Mouse (Mus musculus): ENCODE results near the gene Dpy30. TPM values are rescaled to one million over a fixed set of nuclear protein-coding genes. Genes with fewer than 3 reads are reported as not detected.

The Dpy30 gene
- polyA plus RNA-seq, 1 experiment from 2014 or later, result 268 TPM

- no peak overlapping the region for H3K4me3 ChIP-seq (replicated peaks; ENCODE audit: low read depth, low read length)
- no peak overlapping the region for H3K27ac ChIP-seq
Measured at GRCm38 (mm10) chr17:74278966-74279869, 44.5 kb downstream of the Dpy30 start.

GRCm38 (mm10) chr17:74274471-74274870 lies 49.3 kb downstream of the Dpy30 start:
- Histone ChIP-seq H3K27me3 (ENCODE audit: insufficient read depth, low read length) (no peaks in the 10 kb centered on the region), H3K9ac (ENCODE audit: low read depth, low read length) (no peak overlapping the region), H3K27ac (no peak overlapping the region), H3K36me3 (ENCODE audit: insufficient read depth, low read length) (no peaks in the 10 kb centered on the region), H3K4me3 (replicated peaks; ENCODE audit: low read depth, low read length) (no peak overlapping the region), H3K4me2 (ENCODE audit: low read length) (no peak overlapping the region), H3K4me1 (replicated peaks; ENCODE audit: insufficient read depth, low read length) (no peaks in the 10 kb centered on the region), H3K9me3 (replicated peaks; ENCODE audit: low read length) (no peaks in the 10 kb centered on the region)
- no peak for TF ChIP-seq CTCF (IDR thresholded peaks at IDR 0.05; ENCODE audit: low read depth)
- ATAC-seq (replicated peaks; ENCODE audit: low FRiP score, low read depth) (no peak), DNase-seq (ENCODE audit: low spot score) (no peak)
- WGBS, result 34% methylated on average over 3 of the region's 3 CpGs

More at GRCm38 (mm10) chr17:74278966-74279869, 44.5 kb downstream of the Dpy30 start:
- H3K4me1 ChIP-seq (replicated peaks; ENCODE audit: insufficient read depth, low read length), result no peaks in the 10 kb centered on the region
- WGBS, result 92% methylated on average over 8 of the region's 8 CpGs
- DNase-seq (ENCODE audit: low spot score), result no peak
- no peaks in the 10 kb centered on the region for H3K27me3 ChIP-seq (ENCODE audit: insufficient read depth, low read length)
- H3K9me3 ChIP-seq (replicated peaks; ENCODE audit: low read length), result no peaks in the 10 kb centered on the region
- H3K9ac ChIP-seq (ENCODE audit: low read depth, low read length), result no peak overlapping the region
- ATAC-seq (replicated peaks; ENCODE audit: low FRiP score, low read depth), result no peak
- no peak overlapping the region for H3K4me2 ChIP-seq (ENCODE audit: low read length)
- no peaks in the 10 kb centered on the region for H3K36me3 ChIP-seq (ENCODE audit: insufficient read depth, low read length)
- TF ChIP-seq CTCF (IDR thresholded peaks at IDR 0.05; ENCODE audit: low read depth), result no peak

GRCm38 (mm10) chr17:74272683-74273205 lies 51.0 kb downstream of the Dpy30 start:
- H3K4me3 ChIP-seq (replicated peaks; ENCODE audit: low read depth, low read length), result no peak overlapping the region
- no peak overlapping the region for H3K9ac ChIP-seq (ENCODE audit: low read depth, low read length)
- DNase-seq (ENCODE audit: low spot score) (no peak), ATAC-seq (replicated peaks; ENCODE audit: low FRiP score, low read depth) (no peak)
- TF ChIP-seq CTCF (IDR thresholded peaks at IDR 0.05; ENCODE audit: low read depth), result no peak
- H3K4me2 ChIP-seq (ENCODE audit: low read length), result no peak overlapping the region
- H3K27me3 ChIP-seq (ENCODE audit: insufficient read depth, low read length), result no peaks in the 10 kb centered on the region
- H3K4me1 ChIP-seq (replicated peaks; ENCODE audit: insufficient read depth, low read length), result no peaks in the 10 kb centered on the region
- H3K36me3 ChIP-seq (ENCODE audit: insufficient read depth, low read length), result no peaks in the 10 kb centered on the region
- WGBS, result 72% methylated on average over 16 of the region's 16 CpGs
- H3K27ac ChIP-seq, result no peak overlapping the region
- no peaks in the 10 kb centered on the region for H3K9me3 ChIP-seq (replicated peaks; ENCODE audit: low read length)

GRCm38 (mm10) chr17:74271541-74272268 lies 52.0 kb downstream of the Dpy30 start:
- no peak overlapping the region for H3K4me2 ChIP-seq (ENCODE audit: low read length)
- no peaks in the 10 kb centered on the region for H3K9me3 ChIP-seq (replicated peaks; ENCODE audit: low read length)
- DNase-seq (ENCODE audit: low spot score), result no peak
- no peaks in the 10 kb centered on the region for H3K4me1 ChIP-seq (replicated peaks; ENCODE audit: insufficient read depth, low read length)
- no peak for TF ChIP-seq CTCF (IDR thresholded peaks at IDR 0.05; ENCODE audit: low read depth)
- H3K27me3 ChIP-seq (ENCODE audit: insufficient read depth, low read length), result no peaks in the 10 kb centered on the region
- H3K27ac ChIP-seq, result no peak overlapping the region
- no peaks in the 10 kb centered on the region for H3K36me3 ChIP-seq (ENCODE audit: insufficient read depth, low read length)
- no peak overlapping the region for H3K4me3 ChIP-seq (replicated peaks; ENCODE audit: low read depth, low read length)
- WGBS, result 85% methylated on average over 3 of the region's 3 CpGs
- no peak for ATAC-seq (replicated peaks; ENCODE audit: low FRiP score, low read depth)
- H3K9ac ChIP-seq (ENCODE audit: low read depth, low read length), result no peak overlapping the region

GRCm38 (mm10) chr17:74270205-74270604 lies 53.5 kb downstream of the Dpy30 start:
- no peak overlapping the region for H3K4me2 ChIP-seq (ENCODE audit: low read length)
- H3K9ac ChIP-seq (ENCODE audit: low read depth, low read length), result no peak overlapping the region
- H3K4me1 ChIP-seq (replicated peaks; ENCODE audit: insufficient read depth, low read length), result peaks cover under 1% of the 10 kb centered on the region; the same call in 1 of the 2 replicates
- H3K36me3 ChIP-seq (ENCODE audit: insufficient read depth, low read length), result no peaks in the 10 kb centered on the region
- no peak overlapping the region for H3K27ac ChIP-seq
- 65% methylated on average over 2 of the region's 2 CpGs for WGBS
- no peak overlapping the region for H3K4me3 ChIP-seq (replicated peaks; ENCODE audit: low read depth, low read length)
- no peak for TF ChIP-seq CTCF (IDR thresholded peaks at IDR 0.05; ENCODE audit: low read depth)
- H3K9me3 ChIP-seq (replicated peaks; ENCODE audit: low read length), result no peaks in the 10 kb centered on the region
- no peaks in the 10 kb centered on the region for H3K27me3 ChIP-seq (ENCODE audit: insufficient read depth, low read length)
- ATAC-seq (replicated peaks; ENCODE audit: low FRiP score, low read depth) (no peak), DNase-seq (ENCODE audit: low spot score) (no peak)

- DNase-seq (ENCODE audit: low spot score) (no peak), ATAC-seq (replicated peaks; ENCODE audit: low FRiP score, low read depth) (no peak)
- Histone ChIP-seq H3K9me3 (replicated peaks; ENCODE audit: low read length) (no peaks in the 10 kb centered on the region), H3K4me1 (replicated peaks; ENCODE audit: insufficient read depth, low read length) (peaks cover 11% of the 10 kb centered on the region), H3K4me3 (replicated peaks; ENCODE audit: low read depth, low read length) (no peak overlapping the region), H3K27me3 (ENCODE audit: insufficient read depth, low read length) (no peaks in the 10 kb centered on the region), H3K4me2 (ENCODE audit: low read length) (no peak overlapping the region), H3K9ac (ENCODE audit: low read depth, low read length) (no peak overlapping the region), H3K36me3 (ENCODE audit: insufficient read depth, low read length) (no peaks in the 10 kb centered on the region), H3K27ac (no peak overlapping the region)
- peak; percentile 37; the same call in 1 of the 2 replicates for TF ChIP-seq CTCF (IDR thresholded peaks at IDR 0.05; ENCODE audit: low read depth)
- 91% methylated on average over 11 of the region's 11 CpGs for WGBS
Measured at GRCm38 (mm10) chr17:74267415-74268180, 56.1 kb downstream of the Dpy30 start.

All from kidney, postnatal 0 days (tissue).